Mouse (Mus musculus) E14TG2a.4 (cell line): ENCODE measurements around the gene Spout1.

ENCODE experiments used
- H3K27me3 ChIP-seq: 2 replicates; pipeline ENCODE4 v1.6.1; 2014; ENCODE audit warnings: low read length, control low read depth; ENCODE audit not compliant: insufficient read depth
- H3K36me3 ChIP-seq: 2 replicates; pipeline ENCODE4 v1.6.1; 2014; ENCODE audit warnings: low read length, control low read depth; ENCODE audit not compliant: insufficient read depth
- H3K4me1 ChIP-seq: replicated peaks from 2 replicates; pipeline ENCODE4 v1.6.1; 2014; ENCODE audit warnings: low read depth, low read length, control low read depth
- H3K4me3 ChIP-seq: replicated peaks from 2 replicates; pipeline ENCODE4 v1.5.1; 2014; ENCODE audit warnings: mild to moderate bottlenecking, low read length
- H3K9me3 ChIP-seq: 2 replicates; pipeline ENCODE4 v1.6.1; 2014; ENCODE audit warnings: low read length, control low read depth
- CTCF ChIP-seq: conservative IDR thresholded peaks from 2 replicates; pipeline ENCODE4 v1.5.1; 2014; ENCODE audit warnings: low read length
- NANOG ChIP-seq: IDR thresholded peaks from 2 replicates; pipeline ENCODE4 v1.6.1; 2014; ENCODE audit warnings: borderline replicate concordance, low read length, mixed read lengths
- POU5F1 ChIP-seq: IDR thresholded peaks from 2 replicates; pipeline ENCODE4 v1.6.1; 2014; ENCODE audit warnings: low read length, borderline replicate concordance

Spout1 gene

GRCm38 (mm10) chr2:30124472-30125274, 53.6 kb downstream of the Spout1 start, which contains the start of gene Zer1:
Zer1 (minus strand) TSS chr2:30124585.
- H3K36me3 ChIP-seq = peaks cover 17% of the 10 kb centered on the region
- peaks cover 7% of the 10 kb centered on the region for H3K9me3 ChIP-seq
- peaks cover 46% of the 10 kb centered on the region for H3K4me1 ChIP-seq
- H3K27me3 ChIP-seq = no peaks in the 10 kb centered on the region
- TF ChIP-seq NANOG = no peak
- TF ChIP-seq POU5F1 = no peak
- TF ChIP-seq CTCF = no peak
- peak within 1 kb of the TSS; percentile 87 for H3K4me3 ChIP-seq

- Histone ChIP-seq H3K4me1 (peaks cover 54% of the 10 kb centered on the region), H3K9me3 (no peaks in the 10 kb centered on the region; the same call in 1 of the 2 replicates), H3K27me3 (no peaks in the 10 kb centered on the region), H3K36me3 (peaks cover 17% of the 10 kb centered on the region), H3K4me3 (peak overlapping the region; percentile 87)
- TF ChIP-seq CTCF = no peak
- no peak for TF ChIP-seq POU5F1
- no peak for TF ChIP-seq NANOG
Measured at GRCm38 (mm10) chr2:30123729-30124471, 54.4 kb downstream of the Spout1 start.
